Mouse (Mus musculus) layer of hippocampus, adult 2 months (tissue): Measurements from ENCODE around the gene Cd300ld3. TPM values are rescaled to one million over a fixed set of nuclear protein-coding genes. Genes with fewer than 3 reads are reported as not detected.
"Not testable (repeated sequence)": the region's sequence is repeated elsewhere in the genome, so short reads cannot be mapped to it uniquely, and the experiment has no call there.

Experiments used
- DNase-seq, 2 experiments: peaks; one replicate each; pipeline ENCODE4 v3.0.0; 2022; ENCODE audit warnings: low spot score in 2 of 2
- H3K27ac ChIP-seq: fragments of 200-600 bp; 2 replicates; pipeline ENCODE4 v1.8.1; 2022
- H3K4me3 ChIP-seq: fragments of 200-600 bp; 2 replicates; pipeline ENCODE4 v1.8.1; 2022; ENCODE audit warnings: mild to moderate bottlenecking
- CTCF ChIP-seq: fragments of 200-600 bp; conservative IDR thresholded peaks from 2 replicates; pipeline ENCODE4 v1.8.1; 2022; ENCODE audit warnings: antibody characterized with exemption, mild to moderate bottlenecking, moderate library complexity
- total RNA-seq, 2 experiments: library from RNA; stranded (reverse); gene quantifications; 2 replicates each; pipeline ENCODE4 v1.2.3; 2021

Gene Cd300ld3
- total RNA-seq, 2 experiments from 2014 or later: 0.87 TPM; not detected in 1

DNA sequence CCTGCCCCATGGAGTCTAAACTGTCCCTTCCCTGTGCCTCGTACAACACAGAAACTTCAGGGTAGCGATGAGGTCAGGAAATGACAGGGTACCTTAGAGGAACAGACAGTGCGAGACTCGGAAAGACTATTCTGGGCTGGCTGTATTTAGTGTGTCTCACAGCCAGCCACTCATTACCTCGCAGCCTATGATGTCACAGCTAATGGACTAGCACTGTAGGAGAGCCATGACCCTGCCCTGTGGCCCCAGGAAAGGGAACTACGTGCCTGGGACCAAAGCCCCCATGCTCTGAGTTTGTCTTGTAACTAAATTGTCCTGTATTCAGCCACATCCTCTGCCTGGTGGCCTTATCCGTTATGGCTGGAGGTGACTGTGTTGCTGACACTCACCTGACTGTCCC is 27.2 kb upstream of the Cd300ld3 start:
- no peak for TF ChIP-seq CTCF
- no peak for DNase-seq
- Histone ChIP-seq H3K4me3 (no peak overlapping the region), H3K27ac (no peak overlapping the region)

DNA sequence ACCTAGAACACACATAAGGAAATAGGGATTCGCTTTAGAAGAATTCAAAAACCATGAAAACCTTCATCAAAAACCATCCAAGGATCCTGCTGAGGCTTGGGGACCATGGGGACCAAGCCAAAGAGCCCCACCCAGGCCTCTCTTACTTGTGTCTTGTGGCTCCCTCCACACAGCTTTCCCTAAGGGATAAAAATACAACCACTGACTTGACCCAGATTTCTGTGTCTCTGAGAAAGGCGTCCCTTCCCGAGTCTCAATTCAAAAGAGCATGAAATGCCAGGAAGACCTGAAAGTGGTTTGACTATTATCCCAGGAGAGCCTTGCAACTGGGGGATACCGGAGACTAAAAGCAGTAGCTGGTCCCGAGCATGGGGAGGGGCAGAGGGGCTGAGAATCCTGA is 24.8 kb upstream of the Cd300ld3 start:
- H3K27ac ChIP-seq: no peak overlapping the region
- TF ChIP-seq CTCF: no peak
- no peak for DNase-seq

DNA sequence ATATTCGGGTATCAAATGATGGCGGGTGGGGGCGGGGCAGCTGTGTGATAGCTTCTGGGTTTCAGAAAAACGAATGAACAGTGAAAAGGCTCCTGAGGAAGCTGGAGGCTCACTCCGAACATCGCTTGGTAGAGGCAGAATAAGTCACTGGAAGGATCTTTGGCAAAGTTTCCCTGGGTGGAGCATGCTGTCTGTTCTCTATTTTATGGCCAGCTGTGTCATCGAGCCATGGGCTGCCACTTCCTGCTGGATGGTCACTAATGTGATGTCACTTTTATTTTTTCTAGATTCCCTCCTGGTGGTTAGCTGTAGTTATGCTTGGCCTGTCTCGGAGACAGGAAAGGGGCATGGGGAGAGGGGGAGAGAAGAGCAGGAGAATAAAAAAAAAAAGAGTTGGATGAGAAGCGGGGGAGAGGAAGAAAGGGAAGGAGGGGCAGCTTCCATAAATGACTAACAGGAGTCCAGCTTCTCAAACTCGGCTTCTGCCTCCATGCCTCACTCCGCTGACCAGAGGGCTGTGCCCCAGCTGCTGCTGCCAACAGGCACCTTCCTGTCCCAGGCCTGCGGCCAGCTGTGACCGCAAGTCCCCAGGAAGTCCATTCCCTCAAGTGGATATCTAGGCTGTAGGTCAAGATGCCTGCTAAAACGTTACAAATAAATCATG is 23.6 kb upstream of the Cd300ld3 start:
- Histone ChIP-seq H3K27ac (no peak overlapping the region), H3K4me3 (no peak overlapping the region)
- TF ChIP-seq CTCF: no peak
- no peak for DNase-seq

More for the DNA sequence above, 24.8 kb upstream of the Cd300ld3 start:
- no peak overlapping the region for H3K4me3 ChIP-seq

DNA sequence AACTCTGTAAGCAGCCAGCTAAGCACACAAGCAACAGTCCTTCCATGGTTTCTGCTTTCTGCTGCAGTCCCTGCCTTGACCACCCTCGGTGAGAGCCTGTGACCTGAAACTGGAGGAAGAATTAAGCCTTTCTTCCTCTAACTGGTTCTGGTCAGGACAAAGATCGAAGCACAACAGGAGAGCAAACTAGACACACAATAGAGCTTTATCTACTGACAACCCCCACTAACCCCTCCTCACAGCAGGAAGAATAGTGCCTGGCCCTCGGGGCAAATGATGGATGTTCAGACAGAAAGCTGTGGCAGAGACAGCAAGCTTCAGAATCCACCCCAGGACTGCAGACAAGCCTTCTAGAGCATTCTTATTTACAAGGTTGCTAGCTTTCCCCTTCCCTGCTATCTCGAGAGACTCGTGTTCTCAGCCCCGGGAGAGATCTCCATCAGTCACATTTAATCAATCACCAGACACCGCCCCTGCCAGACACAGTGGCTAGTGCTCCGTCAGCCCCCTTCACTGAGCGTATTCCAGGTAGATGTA is 22.9 kb upstream of the Cd300ld3 start:
- H3K4me3 ChIP-seq: no peak overlapping the region
- DNase-seq: no peak
- no peak for TF ChIP-seq CTCF
- H3K27ac ChIP-seq: no peak overlapping the region

DNA sequence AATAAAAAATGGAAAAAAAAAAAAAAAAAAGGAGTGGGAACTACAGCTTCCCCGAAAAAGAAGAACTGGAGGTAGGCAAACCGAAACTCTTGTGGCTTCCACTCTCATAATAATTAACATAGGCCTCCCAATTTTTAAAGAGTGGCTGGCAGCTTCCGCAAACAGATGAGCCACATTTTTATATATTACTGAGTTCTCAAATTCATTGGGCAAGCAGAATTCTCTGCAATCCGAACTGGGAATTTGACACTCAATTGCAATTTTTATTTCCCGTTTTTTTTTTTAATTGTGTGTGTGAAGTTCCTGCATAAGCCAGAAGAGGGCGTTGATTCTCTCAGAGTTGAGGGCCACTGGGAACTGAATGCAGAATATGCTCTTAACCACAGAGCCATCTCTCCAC is 18.6 kb upstream of the Cd300ld3 start:
- Histone ChIP-seq H3K27ac (no peak overlapping the region), H3K4me3 (no peak overlapping the region)
- peak; percentile 55 for TF ChIP-seq CTCF
- no peak for DNase-seq

DNA sequence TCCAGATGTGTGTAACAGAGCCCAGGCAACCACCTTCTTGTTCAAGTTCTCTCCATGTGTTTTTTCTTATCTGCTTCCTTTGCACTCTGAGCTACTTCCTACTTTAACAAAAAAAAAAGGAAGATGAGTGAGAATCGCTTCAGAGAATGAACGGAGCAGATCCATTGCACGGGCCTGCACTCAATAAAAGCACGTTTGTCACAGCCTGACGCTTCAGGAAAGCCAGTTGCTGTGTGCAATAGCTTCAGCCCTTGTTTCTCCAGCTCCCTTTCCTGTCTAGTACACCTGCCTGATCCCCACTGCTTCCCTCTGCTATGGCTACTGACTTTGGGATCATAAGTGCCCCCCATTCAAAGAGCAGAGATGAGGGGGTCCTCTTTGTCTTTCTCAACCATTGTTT is 13.9 kb upstream of the Cd300ld3 start, which contains the start of gene Cd300e:
Cd300e (minus strand) TSS at position 101 of the 400 bp plus-strand sequence.
- TF ChIP-seq CTCF: no peak
- no peak within 1 kb of the TSS for H3K4me3 ChIP-seq
- DNase-seq: no peak
- H3K27ac ChIP-seq: no peak within 1 kb of the TSS

DNA sequence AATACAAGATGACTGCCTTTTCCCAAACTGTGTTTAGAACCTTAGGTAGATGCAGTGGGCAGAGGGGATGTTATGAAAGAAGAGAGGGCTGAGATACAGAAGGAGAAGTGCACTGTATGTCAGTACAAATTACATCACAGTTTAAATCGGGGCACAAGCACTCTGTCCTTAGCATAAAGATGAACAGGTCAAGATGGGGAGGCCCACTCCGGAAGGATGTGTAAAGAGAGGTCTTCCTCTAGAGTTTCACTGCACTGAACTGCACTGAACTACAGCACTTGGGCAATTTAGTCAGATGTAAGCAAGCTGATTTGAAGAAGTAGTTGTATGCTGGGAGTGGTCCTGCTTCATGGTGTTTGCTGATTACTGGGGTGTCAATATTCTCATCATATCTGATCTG is 11.6 kb upstream of the Cd300ld3 start:
- no peak for TF ChIP-seq CTCF
- no peak overlapping the region for H3K27ac ChIP-seq

DNA sequence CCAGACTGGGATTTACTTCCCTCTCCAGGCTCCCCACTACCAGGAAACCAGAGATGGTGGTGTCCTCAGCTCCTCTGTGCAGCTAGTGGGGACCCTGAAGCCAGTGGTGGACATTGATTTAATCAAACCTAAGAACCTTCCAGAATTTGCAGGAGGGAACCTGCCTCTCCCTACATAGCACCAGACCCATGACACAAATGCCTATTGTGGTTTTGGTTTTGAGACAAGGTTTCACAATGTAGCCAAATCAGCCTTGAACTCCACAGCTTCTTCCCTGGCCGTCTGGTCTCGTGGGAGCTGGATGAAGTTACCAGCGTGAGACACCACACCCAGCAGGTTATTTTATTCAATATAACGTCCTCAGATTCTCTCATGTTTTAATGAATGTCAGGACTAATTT is 10.5 kb upstream of the Cd300ld3 start:
- Histone ChIP-seq H3K4me3 (no peak overlapping the region), H3K27ac (no peak overlapping the region)
- no peak for DNase-seq
- no peak for TF ChIP-seq CTCF

More for the DNA sequence above, 11.6 kb upstream of the Cd300ld3 start:
- no peak for DNase-seq
- H3K4me3 ChIP-seq: no peak overlapping the region

DNA sequence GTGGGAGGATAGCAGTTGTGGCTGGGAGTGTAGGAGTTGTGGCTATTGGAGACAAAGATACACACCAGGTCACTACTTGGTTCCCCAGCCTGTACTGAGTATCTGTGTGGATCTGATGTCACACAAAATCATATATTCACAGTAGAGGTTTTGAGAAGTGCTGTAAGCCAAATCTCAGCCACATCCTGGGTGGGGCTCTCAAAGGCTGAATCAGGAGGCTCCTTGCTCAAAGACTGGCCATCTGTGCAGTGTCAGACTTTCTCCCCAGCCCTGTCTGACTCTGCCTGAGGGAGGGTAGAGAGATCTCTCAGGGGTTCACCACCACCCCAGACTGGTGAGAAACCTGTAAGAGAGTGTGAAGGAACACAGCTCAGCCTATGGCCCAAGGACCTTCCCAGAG is 6.3 kb upstream of the Cd300ld3 start:
- Histone ChIP-seq H3K27ac (no peak overlapping the region), H3K4me3 (no peak overlapping the region)
- TF ChIP-seq CTCF: no peak
- DNase-seq: no peak

DNA sequence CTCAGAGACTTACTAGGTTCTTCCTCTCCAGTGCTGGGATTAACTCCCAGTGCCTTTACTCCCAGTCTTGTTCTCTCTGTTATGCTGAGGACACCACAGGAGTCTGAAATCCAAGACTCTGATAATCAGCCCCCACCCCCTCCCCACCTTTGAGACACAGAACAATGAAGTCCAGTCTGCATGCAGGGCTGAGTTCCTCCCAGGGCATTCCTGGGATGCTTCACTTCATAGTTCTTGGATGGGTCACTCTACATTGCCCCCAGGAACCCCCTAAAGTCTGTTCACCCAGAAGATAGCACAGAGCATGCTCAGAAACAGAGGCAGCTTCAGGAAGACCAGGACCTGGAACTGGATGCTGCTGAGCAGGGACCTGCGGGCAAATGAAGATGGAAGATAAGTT is 4.8 kb upstream of the Cd300ld3 start:
- DNase-seq: no peak
- Histone ChIP-seq H3K4me3 (no peak overlapping the region), H3K27ac (no peak overlapping the region)
- TF ChIP-seq CTCF: no peak

DNA sequence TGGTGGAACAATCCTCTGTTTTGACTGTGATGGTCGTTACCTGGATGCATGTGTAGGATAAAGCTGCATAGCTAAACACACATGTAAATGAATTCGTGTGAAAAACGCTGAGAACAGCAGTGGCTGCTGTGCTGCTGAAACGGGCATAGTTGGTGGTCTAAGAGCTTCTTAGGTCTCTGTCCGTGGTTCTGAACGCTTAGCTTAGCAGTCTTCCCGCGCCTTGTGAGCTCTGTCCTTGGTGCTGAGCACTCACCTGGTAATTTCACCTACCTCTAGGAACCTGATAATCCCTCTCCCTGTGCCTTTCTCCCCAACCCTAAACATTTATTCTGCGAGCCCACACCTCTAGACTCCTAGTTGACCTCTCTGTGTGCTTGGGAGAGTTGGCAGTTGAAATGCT is 4.0 kb upstream of the Cd300ld3 start:
- Histone ChIP-seq H3K27ac (no peak overlapping the region), H3K4me3 (no peak overlapping the region)
- TF ChIP-seq CTCF: no peak

DNA sequence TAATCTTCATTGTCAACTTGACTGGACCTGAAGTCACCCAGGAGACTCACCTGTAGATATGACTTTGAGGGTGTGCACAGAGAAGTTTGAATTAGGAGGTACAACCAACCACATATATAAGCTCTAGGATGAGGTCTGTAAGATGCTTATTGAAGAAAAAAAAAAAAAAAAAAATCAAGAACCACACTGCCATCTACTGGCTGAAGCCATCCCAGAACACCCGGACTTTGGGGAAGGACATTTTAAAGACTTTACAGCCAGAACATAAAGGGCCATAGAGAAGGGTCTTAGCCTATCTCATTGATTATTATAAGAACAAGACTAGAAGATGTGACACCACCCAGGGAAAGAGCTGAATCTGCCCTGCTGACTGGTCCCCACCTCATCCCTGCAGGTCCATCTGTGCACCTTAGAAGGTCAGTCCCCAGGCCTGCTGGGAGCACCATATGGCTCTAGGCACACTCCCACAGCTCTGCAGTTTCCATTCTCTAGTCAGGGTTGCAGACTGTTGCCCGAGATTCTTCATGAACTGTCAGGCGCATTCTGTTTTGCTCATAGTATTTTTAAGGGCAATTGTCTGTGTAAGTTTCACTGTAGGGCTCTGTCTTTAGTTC is 1.2 kb upstream of the Cd300ld3 start:
- TF ChIP-seq CTCF: peak; percentile 75
- peak overlapping the region; percentile 46; the same call in 1 of the 2 replicates for H3K27ac ChIP-seq
- peak in 1 of 2 experiments; percentile 18 for DNase-seq
- H3K4me3 ChIP-seq: no peak overlapping the region

More for the DNA sequence above, 4.0 kb upstream of the Cd300ld3 start:
- DNase-seq: no peak

DNA sequence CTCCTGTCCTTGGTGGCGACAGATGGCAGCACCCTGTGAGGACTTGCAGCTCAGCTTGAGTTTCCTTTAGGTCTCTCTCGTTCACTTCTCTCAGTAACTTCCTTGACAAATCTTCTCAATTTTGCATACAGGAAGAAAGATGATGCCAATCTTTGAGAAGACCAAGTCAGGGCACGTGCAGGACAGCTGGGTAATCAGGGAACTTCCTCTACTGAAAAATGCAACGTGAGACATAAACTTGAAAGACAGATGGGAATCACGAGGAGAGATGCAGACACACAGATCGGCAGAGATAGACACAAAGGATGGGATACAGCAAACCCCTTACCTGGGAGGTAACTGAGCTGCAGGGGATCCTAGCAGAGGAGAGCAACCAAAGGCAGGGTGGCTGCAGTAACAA is 10.5 kb downstream of the Cd300ld3 start, which contains the start of gene Cd300ld5:
Cd300ld5 (minus strand) TSS at position 101 of the 400 bp plus-strand sequence.
- not testable (repeated sequence) for DNase-seq, H3K27ac ChIP-seq, H3K4me3 ChIP-seq

DNA sequence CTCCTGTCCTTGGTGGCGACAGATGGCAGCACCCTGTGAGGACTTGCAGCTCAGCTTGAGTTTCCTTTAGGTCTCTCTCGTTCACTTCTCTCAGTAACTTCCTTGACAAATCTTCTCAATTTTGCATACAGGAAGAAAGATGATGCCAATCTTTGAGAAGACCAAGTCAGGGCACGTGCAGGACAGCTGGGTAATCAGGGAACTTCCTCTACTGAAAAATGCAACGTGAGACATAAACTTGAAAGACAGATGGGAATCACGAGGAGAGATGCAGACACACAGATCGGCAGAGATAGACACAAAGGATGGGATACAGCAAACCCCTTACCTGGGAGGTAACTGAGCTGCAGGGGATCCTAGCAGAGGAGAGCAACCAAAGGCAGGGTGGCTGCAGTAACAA is 21.3 kb downstream of the Cd300ld3 start, which contains the start of gene Cd300ld4:
Cd300ld4 (minus strand) TSS at position 101 of the 400 bp plus-strand sequence.
- not testable (repeated sequence) for DNase-seq, H3K4me3 ChIP-seq, H3K27ac ChIP-seq

DNA sequence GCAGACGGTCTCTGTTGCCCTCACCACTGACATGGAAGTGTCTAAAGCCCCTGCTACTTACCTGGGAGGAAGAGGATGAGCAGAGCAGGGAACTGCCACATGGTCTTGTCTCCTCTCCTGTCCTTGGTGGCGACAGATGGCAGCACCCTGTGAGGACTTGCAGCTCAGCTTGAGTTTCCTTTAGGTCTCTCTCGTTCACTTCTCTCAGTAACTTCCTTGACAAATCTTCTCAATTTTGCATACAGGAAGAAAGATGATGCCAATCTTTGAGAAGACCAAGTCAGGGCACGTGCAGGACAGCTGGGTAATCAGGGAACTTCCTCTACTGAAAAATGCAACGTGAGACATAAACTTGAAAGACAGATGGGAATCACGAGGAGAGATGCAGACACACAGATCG is 32.1 kb downstream of the Cd300ld3 start, which contains the start of gene Cd300ld2:
Cd300ld2 (minus strand) TSS at position 101 of the 400 bp plus-strand sequence.
- H3K4me3 ChIP-seq, DNase-seq, H3K27ac ChIP-seq: not testable (repeated sequence)
